8 mouse cellular contexts compared by ENCODE assay signal in genomic region chr2:30473431-30474031, GRCm38 (mm10). TPM values are rescaled to one million over a fixed set of nuclear protein-coding genes. Genes with fewer than 3 reads are reported as not detected.
DNase-seq lines count a peak whose midpoint lies in the region; ATAC-seq and TF ChIP-seq lines count a peak whose summit lies in the region.

No protein-coding gene starts in this region.

- peak; percentile 6 for ATAC-seq in forebrain, embryonic 11.5 days (replicated peaks; ENCODE audit: low FRiP score)
- ATAC-seq in kidney, postnatal 0 days (replicated peaks; ENCODE audit: low FRiP score, low read depth) = peak; percentile 7; the same call in 1 of the 2 replicates
- peak; percentile 7; the same call in 1 of the 2 replicates for ATAC-seq in stomach, postnatal 0 days (ENCODE audit: low FRiP score, low TSS enrichment)

- H3K27ac ChIP-seq in forebrain, embryonic 11.5 days (ENCODE audit: low read depth, low read length) = peak overlapping the region; percentile 89
- peak overlapping the region; percentile 99 for H3K27ac ChIP-seq in kidney, postnatal 0 days
- peak overlapping the region; percentile 94 for H3K27ac ChIP-seq in stomach, postnatal 0 days (replicated peaks)

- peaks cover 3% of the 10 kb centered on the region for H3K27me3 ChIP-seq in forebrain, embryonic 11.5 days (ENCODE audit: control insufficient read depth, insufficient read depth, low read length)
- no peaks in the 10 kb centered on the region for H3K27me3 ChIP-seq in kidney, postnatal 0 days (ENCODE audit: insufficient read depth, low read length)
- H3K27me3 ChIP-seq in stomach, postnatal 0 days (ENCODE audit: control insufficient read depth, insufficient read depth, low read length) = no peaks in the 10 kb centered on the region

- under 1% methylated on average over 60 of the region's 80 CpGs for WGBS in forebrain, embryonic 11.5 days
- WGBS in kidney, postnatal 0 days = under 1% methylated on average over 75 of the region's 80 CpGs
- under 1% methylated on average over 36 of the region's 80 CpGs for WGBS in stomach, postnatal 0 days

- peak; percentile 69 for DNase-seq in layer of hippocampus, adult 9-11 months
- DNase-seq in layer of hippocampus, adult 11-12 months (ENCODE audit: low spot score) = no peak
- peak; percentile 26 for DNase-seq in T-cell, adult 2 months (ENCODE audit: low spot score)
- DNase-seq in forebrain, embryonic 11.5 days (ENCODE audit: low spot score) = peak; percentile 80
- DNase-seq in kidney, postnatal 0 days (ENCODE audit: low spot score) = peak; percentile 48
- DNase-seq in lung, postnatal 36 days = peak; percentile 42
- peak; percentile 64 for DNase-seq in stomach, postnatal 0 days (ENCODE audit: low spot score)
- no peak for DNase-seq in left cerebral cortex, postnatal 14 days (ENCODE audit: low spot score in 2 of 2)

- no peak for TF ChIP-seq EP300 in stomach, postnatal 0 days (optimal IDR thresholded peaks at IDR 0.05)

- H3K4me1 ChIP-seq in forebrain, embryonic 11.5 days (replicated peaks; ENCODE audit: control insufficient read depth, insufficient read depth, low read length) = peaks cover 15% of the 10 kb centered on the region
- H3K4me1 ChIP-seq in kidney, postnatal 0 days (replicated peaks; ENCODE audit: insufficient read depth, low read length) = peaks cover 5% of the 10 kb centered on the region
- peaks cover 4% of the 10 kb centered on the region; the same call in 1 of the 2 replicates for H3K4me1 ChIP-seq in stomach, postnatal 0 days (replicated peaks; ENCODE audit: control insufficient read depth, insufficient read depth)

- no peak for TF ChIP-seq CTCF in kidney, postnatal 0 days (IDR thresholded peaks at IDR 0.05; ENCODE audit: low read depth)
- no peak for TF ChIP-seq CTCF in stomach, postnatal 0 days (IDR thresholded peaks at IDR 0.05; ENCODE audit: low read depth)

- H3K9me3 ChIP-seq in forebrain, embryonic 11.5 days (ENCODE audit: control insufficient read depth, low read length) = no peaks in the 10 kb centered on the region
- H3K9me3 ChIP-seq in kidney, postnatal 0 days (replicated peaks; ENCODE audit: low read length) = no peaks in the 10 kb centered on the region
- no peaks in the 10 kb centered on the region for H3K9me3 ChIP-seq in stomach, postnatal 0 days (ENCODE audit: control insufficient read depth, low read length)

- peak overlapping the region; percentile 96 for H3K4me3 ChIP-seq in forebrain, embryonic 11.5 days (ENCODE audit: low read depth, low read length)
- peak overlapping the region; percentile 89 for H3K4me3 ChIP-seq in kidney, postnatal 0 days (replicated peaks; ENCODE audit: low read depth, low read length)
- peak overlapping the region; percentile 85 for H3K4me3 ChIP-seq in stomach, postnatal 0 days (ENCODE audit: low read depth, low read length)

- intact Hi-C loops in left cerebral cortex, postnatal 14 days (cut with DNase I) = loop anchor here (2.0 to 5.0 kb wide), 5 partner anchors 74 to 244 kb away; partner anchors contain the start of gene Cstad

- H3K9ac ChIP-seq in forebrain, embryonic 11.5 days (ENCODE audit: low read length) = peak overlapping the region; percentile 99
- peak overlapping the region; percentile 94 for H3K9ac ChIP-seq in kidney, postnatal 0 days (ENCODE audit: low read depth, low read length)
- peak overlapping the region; percentile 90 for H3K9ac ChIP-seq in stomach, postnatal 0 days (ENCODE audit: low read length)

- no peaks in the 10 kb centered on the region for H3K36me3 ChIP-seq in forebrain, embryonic 11.5 days (ENCODE audit: control insufficient read depth, insufficient read depth, low read length)
- no peaks in the 10 kb centered on the region for H3K36me3 ChIP-seq in kidney, postnatal 0 days (ENCODE audit: insufficient read depth, low read length)
- H3K36me3 ChIP-seq in stomach, postnatal 0 days (ENCODE audit: control insufficient read depth, insufficient read depth, low read length) = no peaks in the 10 kb centered on the region

- peak overlapping the region; percentile 89 for H3K4me2 ChIP-seq in forebrain, embryonic 11.5 days (ENCODE audit: low read depth, low read length, severe bottlenecking)
- peak overlapping the region; percentile 98 for H3K4me2 ChIP-seq in kidney, postnatal 0 days (ENCODE audit: low read length)
- H3K4me2 ChIP-seq in stomach, postnatal 0 days (replicated peaks; ENCODE audit: low read depth) = peak overlapping the region; percentile 92

RNA-seq across cellular contexts. Expression of gene Ier5l, which starts 0.5 kb away (rescaled TPM):
- 3.7 and 8.5 TPM in 2 replicates for polyA plus RNA-seq in forebrain, embryonic 11.5 days (2014; fragmentation: Nextera tagmentation; extraction: Ambion mirVana)
- polyA plus RNA-seq in kidney, postnatal 0 days (2015; fragmentation: Nextera tagmentation; extraction: Ambion mirVana) = 3.5 and 8.1 TPM in 2 replicates
- 1.8 and 4.4 TPM in 2 replicates for polyA plus RNA-seq in stomach, postnatal 0 days (2015; fragmentation: Nextera tagmentation; extraction: Ambion mirVana)
- 10 to 100 TPM; 12.7 to 15.1 TPM for total RNA-seq in left cerebral cortex, postnatal 14 days (2021)

RNA-seq across cellular contexts. Expression of gene Ptpa, which starts 57.7 kb away (rescaled TPM):
- polyA plus RNA-seq in forebrain, embryonic 11.5 days (2014; fragmentation: Nextera tagmentation; extraction: Ambion mirVana) = 90.0 and 94.5 TPM in 2 replicates
- 131 and 142 TPM in 2 replicates for polyA plus RNA-seq in kidney, postnatal 0 days (2015; fragmentation: Nextera tagmentation; extraction: Ambion mirVana)
- 76.6 and 79.6 TPM in 2 replicates for polyA plus RNA-seq in stomach, postnatal 0 days (2015; fragmentation: Nextera tagmentation; extraction: Ambion mirVana)
- total RNA-seq in left cerebral cortex, postnatal 14 days (2021) = 100 to 1,000 TPM; 143 to 147 TPM

RNA-seq across cellular contexts. Expression of gene Crat, which starts 57.9 kb away (rescaled TPM):
- polyA plus RNA-seq in forebrain, embryonic 11.5 days (2014; fragmentation: Nextera tagmentation; extraction: Ambion mirVana) = 25.8 and 30.0 TPM in 2 replicates
- 42.9 and 49.2 TPM in 2 replicates for polyA plus RNA-seq in kidney, postnatal 0 days (2015; fragmentation: Nextera tagmentation; extraction: Ambion mirVana)
- polyA plus RNA-seq in stomach, postnatal 0 days (2015; fragmentation: Nextera tagmentation; extraction: Ambion mirVana) = 22.0 and 25.9 TPM in 2 replicates
- 10 to 100 TPM; 45.5 to 47.1 TPM for total RNA-seq in left cerebral cortex, postnatal 14 days (2021)

Comparison
In these comparisons a context has a peak if more than half of its experiments do, and no peak if none do; other contexts are left out.
1. DNase-seq: peak in layer of hippocampus, adult 9-11 months (single experiment), T-cell, adult 2 months (single experiment), forebrain, embryonic 11.5 days (single experiment), kidney, postnatal 0 days (single experiment), lung, postnatal 36 days (single experiment) and stomach, postnatal 0 days (single experiment); none in layer of hippocampus, adult 11-12 months (single experiment) and left cerebral cortex, postnatal 14 days (0 of 2).
2. Peak in every context shown above with its lines, with median percentiles within 50 percentile points of each other: ATAC-seq, H3K27ac ChIP-seq, H3K4me2 ChIP-seq, H3K4me3 ChIP-seq and H3K9ac ChIP-seq.